Mouse (Mus musculus) hindbrain, embryonic 10.5 days (tissue): Measurements from ENCODE around the gene Nlrx1. TPM values are rescaled to one million over a fixed set of nuclear protein-coding genes. Genes with fewer than 3 reads are reported as not detected.

Experiments
- DNase-seq: peaks from one replicate; pipeline ENCODE4 v3.0.0-alpha.2; 2017; ENCODE audit warnings: low spot score
- H3K27ac ChIP-seq: fragments of 300-500 bp; sonication (generic); 2 replicates; pipeline ENCODE4 v1.5.1; 2016; ENCODE audit warnings: mild to moderate bottlenecking, moderate library complexity
- H3K27me3 ChIP-seq: fragments of 300-500 bp; sonication (generic); 2 replicates; pipeline ENCODE4 v1.6.1; 2016; ENCODE audit warnings: mild to moderate bottlenecking; ENCODE audit not compliant: poor library complexity, insufficient read depth, severe bottlenecking
- H3K36me3 ChIP-seq: fragments of 300-500 bp; sonication (generic); 2 replicates; pipeline ENCODE4 v1.6.1; 2016; ENCODE audit warnings: mild to moderate bottlenecking, moderate library complexity
- H3K4me1 ChIP-seq: fragments of 300-500 bp; sonication (generic); replicated peaks from 2 replicates; pipeline ENCODE4 v1.6.1; 2016; ENCODE audit warnings: mild to moderate bottlenecking
- H3K4me3 ChIP-seq: fragments of 300-500 bp; sonication (generic); 2 replicates; pipeline ENCODE4 v1.5.1; 2016; ENCODE audit warnings: mild to moderate bottlenecking, moderate library complexity
- H3K9me3 ChIP-seq: fragments of 300-500 bp; sonication (generic); 2 replicates; pipeline ENCODE4 v1.6.1; 2016; ENCODE audit warnings: mild to moderate bottlenecking, moderate library complexity
- WGBS: fragments of 180-500 bp; shearing (Covaris S2); methylation state at CpG from one replicate; pipeline ENCODE4 v1.1.7; 2016; 5-methylcytosine and 5-hydroxymethylcytosine counted together
- polyA plus RNA-seq: library from polyadenylated mRNA; unstranded; fragments of >200 nt; fragmentation: Nextera tagmentation; extraction: Ambion mirVana; gene quantifications from 2 replicates; pipeline ENCODE4 v1.2.1, GENCODE M21; 2016

Gene Nlrx1
- polyA plus RNA-seq, 1 experiment from 2014 or later, result 3.3 TPM

GRCm38 (mm10) chr9:44213538-44213937 is 54.9 kb downstream of the Nlrx1 start:
- DNase-seq, result no peak

DNA sequence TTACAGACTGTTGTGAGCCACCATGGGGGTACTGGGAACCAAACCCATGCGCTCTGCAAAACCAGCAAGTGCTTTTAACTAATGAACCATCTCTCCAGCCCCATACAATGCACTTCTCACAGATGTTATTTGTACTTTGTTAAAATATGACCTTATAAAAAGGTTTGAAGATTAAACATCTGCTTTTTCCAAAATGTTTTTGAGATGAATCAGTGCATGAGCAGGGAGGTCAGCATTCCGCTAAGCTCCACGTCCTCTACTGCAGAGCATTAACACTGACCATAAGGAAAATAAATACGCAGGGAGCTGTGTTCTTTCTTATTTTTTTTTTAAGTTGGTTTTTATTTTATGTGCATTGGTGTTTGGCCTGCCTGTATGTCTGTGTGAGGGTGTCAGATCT is 56.0 kb downstream of the Nlrx1 start:
- H3K4me3 ChIP-seq, result no peak overlapping the region
- no peaks in the 10 kb centered on the region for H3K4me1 ChIP-seq
- H3K9me3 ChIP-seq, result peaks cover 7% of the 10 kb centered on the region; the same call in 1 of the 2 replicates
- H3K36me3 ChIP-seq, result peaks cover 32% of the 10 kb centered on the region
- no peak for DNase-seq
- no peaks in the 10 kb centered on the region for H3K27me3 ChIP-seq
- H3K27ac ChIP-seq, result no peak overlapping the region
- WGBS, result 97% methylated on average over 4 of the region's 4 CpGs

More at GRCm38 (mm10) chr9:44213538-44213937, 54.9 kb downstream of the Nlrx1 start:
- H3K9me3 ChIP-seq, result peaks cover 7% of the 10 kb centered on the region; the same call in 1 of the 2 replicates
- H3K27ac ChIP-seq, result no peak overlapping the region
- H3K27me3 ChIP-seq, result no peaks in the 10 kb centered on the region
- WGBS, result 98% methylated on average over 14 of the region's 14 CpGs
- H3K4me3 ChIP-seq, result no peak overlapping the region
- peaks cover 32% of the 10 kb centered on the region for H3K36me3 ChIP-seq
- H3K4me1 ChIP-seq, result no peaks in the 10 kb centered on the region

- Histone ChIP-seq H3K9me3 (peaks cover 7% of the 10 kb centered on the region; the same call in 1 of the 2 replicates), H3K27me3 (no peaks in the 10 kb centered on the region), H3K27ac (no peak overlapping the region), H3K4me3 (no peak overlapping the region), H3K36me3 (peaks cover 36% of the 10 kb centered on the region), H3K4me1 (no peaks in the 10 kb centered on the region)
- WGBS, result 96% methylated on average over 4 of the region's 4 CpGs
- DNase-seq, result no peak
Measured at GRCm38 (mm10) chr9:44209416-44209815, 59.0 kb downstream of the Nlrx1 start.

- H3K27me3 ChIP-seq, result no peaks in the 10 kb centered on the region
- no peak overlapping the region for H3K27ac ChIP-seq
- H3K9me3 ChIP-seq, result peaks cover 7% of the 10 kb centered on the region; the same call in 1 of the 2 replicates
- no peaks in the 10 kb centered on the region for H3K4me1 ChIP-seq
- no peak overlapping the region for H3K4me3 ChIP-seq
- whole genome bisulfite sequencing, result 93% methylated on average over 2 of the region's 2 CpGs
- H3K36me3 ChIP-seq, result peaks cover 29% of the 10 kb centered on the region
- no peak for DNase-seq
Measured at GRCm38 (mm10) chr9:44207840-44208239, 60.6 kb downstream of the Nlrx1 start.

Other genes starting within 250 kb of the Nlrx1 start
- 0.14 TPM in 1 of 2 replicates, not detected in the other for gene Thy1, start 225.2 kb downstream of the Nlrx1 start, polyA plus RNA-seq
- 13.5 and 14.3 TPM in 2 replicates for gene Usp2, start 201.6 kb downstream of the Nlrx1 start, polyA plus RNA-seq
- gene Mfrp, start 166.9 kb downstream of the Nlrx1 start, polyA plus RNA-seq, result 0.14 and 0.30 TPM in 2 replicates
- gene C1qtnf5, start 161.4 kb downstream of the Nlrx1 start, polyA plus RNA-seq, result 0.31 and 1.1 TPM in 2 replicates
- gene Gm49380, start 155.1 kb downstream of the Nlrx1 start, polyA plus RNA-seq, result 0.22 and 0.75 TPM in 2 replicates
- gene Rnf26, start 155.1 kb downstream of the Nlrx1 start, polyA plus RNA-seq, result 75.6 and 76.9 TPM in 2 replicates
- gene Mcam, start 134.1 kb downstream of the Nlrx1 start, polyA plus RNA-seq, result 10.8 and 11.2 TPM in 2 replicates
- 21.1 and 22.8 TPM in 2 replicates for gene Cbl, start 34.5 kb downstream of the Nlrx1 start, polyA plus RNA-seq
- not detected in 2 replicates for gene Ccdc153, start 27.9 kb downstream of the Nlrx1 start, polyA plus RNA-seq
- 0.14 TPM in 1 of 2 replicates, not detected in the other for gene Pdzd3, start 17.1 kb downstream of the Nlrx1 start, polyA plus RNA-seq
- gene Abcg4, start 20.0 kb upstream of the Nlrx1 start, polyA plus RNA-seq, result 4.3 and 7.2 TPM in 2 replicates
- 30.0 and 30.7 TPM in 2 replicates for gene Hinfp, start 37.1 kb upstream of the Nlrx1 start, polyA plus RNA-seq
- gene C2cd2l, start 51.7 kb upstream of the Nlrx1 start, polyA plus RNA-seq, result 9.8 and 17.5 TPM in 2 replicates
- gene Dpagt1, start 57.4 kb upstream of the Nlrx1 start, polyA plus RNA-seq, result 46.2 and 46.7 TPM in 2 replicates
- 548 and 554 TPM in 2 replicates for gene H2afx, start 66.1 kb upstream of the Nlrx1 start, polyA plus RNA-seq
- 155 and 184 TPM in 2 replicates for gene Hmbs, start 75.6 kb upstream of the Nlrx1 start, polyA plus RNA-seq
- 30.9 and 34.8 TPM in 2 replicates for gene Vps11, start 93.1 kb upstream of the Nlrx1 start, polyA plus RNA-seq
- gene Hyou1, start 110.9 kb upstream of the Nlrx1 start, polyA plus RNA-seq, result 35.8 and 39.4 TPM in 2 replicates
- gene Slc37a4, start 128.3 kb upstream of the Nlrx1 start, polyA plus RNA-seq, result 20.8 and 28.9 TPM in 2 replicates
- 1,836 and 2,161 TPM in 2 replicates for gene Rps25, start 138.5 kb upstream of the Nlrx1 start, polyA plus RNA-seq
- 213 and 282 TPM in 2 replicates for gene Trappc4, start 139.0 kb upstream of the Nlrx1 start, polyA plus RNA-seq
- 25.2 and 27.7 TPM in 2 replicates for gene Ccdc84, start 150.0 kb upstream of the Nlrx1 start, polyA plus RNA-seq
- gene Foxr1, start 172.5 kb upstream of the Nlrx1 start, polyA plus RNA-seq, result not detected in 2 replicates
- gene Upk2, start 186.4 kb upstream of the Nlrx1 start, polyA plus RNA-seq, result 0.14 TPM in 1 of 2 replicates, not detected in the other
- 4.6 and 7.3 TPM in 2 replicates for gene Bcl9l, start 214.2 kb upstream of the Nlrx1 start, polyA plus RNA-seq